Mouse (Mus musculus) MEL (cell line): ENCODE data around the gene AC124108.1. TPM values are rescaled to one million over a fixed set of nuclear protein-coding genes. Genes with fewer than 3 reads are reported as not detected.

Experiments used
- DNase-seq: peaks from one replicate; pipeline ENCODE4 v3.0.0; 2011; ENCODE audit warnings: low read depth, low spot score
- H3K27ac ChIP-seq: 2 replicates; pipeline ENCODE4 v1.5.1; 2012; ENCODE audit warnings: low read depth, mild to moderate bottlenecking, control low read depth, low read length, moderate library complexity; ENCODE audit not compliant: control insufficient read depth
- H3K27me3 ChIP-seq, 2 experiments: fragments of 150-350 bp in 1 of 2; sonication (generic) in 1 of 2; 2 replicates each; pipeline ENCODE4 v1.6.1; 2012; ENCODE audit warnings: low read length in 2 of 2, mild to moderate bottlenecking in 2 of 2, improper control_type of control experiment in 1 of 2, moderate library complexity in 1 of 2; ENCODE audit not compliant: insufficient read depth in 2 of 2, control insufficient read depth in 1 of 2
- H3K36me3 ChIP-seq, 2 experiments: 2 replicates each; pipeline ENCODE4 v1.6.1; 2012 to 2014; ENCODE audit warnings: low read length in 2 of 2, improper control_type of control experiment in 1 of 2, inconsistent platforms in 1 of 2, mild to moderate bottlenecking in 1 of 2; ENCODE audit not compliant: insufficient read depth in 2 of 2, control insufficient read depth in 1 of 2
- H3K4me1 ChIP-seq, 2 experiments: fragments of 150-350 bp in 1 of 2; sonication (generic) in 1 of 2; 2 replicates each; pipeline ENCODE4 v1.6.1; 2012; ENCODE audit warnings: low read length in 2 of 2, improper control_type of control experiment in 1 of 2, mild to moderate bottlenecking in 1 of 2; ENCODE audit not compliant: insufficient read depth in 2 of 2, control insufficient read depth in 1 of 2
- H3K4me3 ChIP-seq, 2 experiments: fragments of 150-350 bp in 1 of 2; sonication (generic) in 1 of 2; 2 replicates each; pipeline ENCODE4 v1.5.1; 2012; ENCODE audit warnings: low read depth in 2 of 2, low read length in 2 of 2, mild to moderate bottlenecking in 2 of 2, moderate library complexity in 2 of 2, control low read depth in 1 of 2, improper control_type of control experiment in 1 of 2; ENCODE audit not compliant: control insufficient read depth in 1 of 2, insufficient read depth in 1 of 2
- H3K79me2 ChIP-seq: 2 replicates; pipeline ENCODE4 v1.6.1; 2012; ENCODE audit warnings: mild to moderate bottlenecking, low read length, moderate library complexity; ENCODE audit not compliant: control insufficient read depth, poor library complexity, insufficient read depth
- H3K9ac ChIP-seq: 2 replicates; pipeline ENCODE4 v1.6.1; 2012; ENCODE audit warnings: low read depth, mild to moderate bottlenecking, control low read depth, low read length, moderate library complexity; ENCODE audit not compliant: control insufficient read depth, poor library complexity, severe bottlenecking
- H3K9me3 ChIP-seq: fragments of 150-350 bp; sonication (generic); replicated peaks from 2 replicates; pipeline ENCODE4 v1.6.1; 2012; ENCODE audit warnings: mild to moderate bottlenecking, low read length, improper control_type of control experiment, moderate library complexity; ENCODE audit not compliant: insufficient read depth
- BHLHE40 ChIP-seq: IDR thresholded peaks from 2 replicates; pipeline ENCODE4 v1.6.1; 2012; ENCODE audit warnings: low read depth, mild to moderate bottlenecking, inconsistent platforms, low read length, improper control_type of control experiment, borderline replicate concordance
- CHD1 ChIP-seq: IDR thresholded peaks from 2 replicates; pipeline ENCODE4 v1.6.1; 2012; ENCODE audit warnings: low read depth, mild to moderate bottlenecking, inconsistent platforms, low read length, improper control_type of control experiment
- CHD2 ChIP-seq: IDR thresholded peaks from 2 replicates; pipeline ENCODE4 v1.6.1; 2011; ENCODE audit warnings: low read length, improper control_type of control experiment
- E2F4 ChIP-seq: IDR thresholded peaks from 2 replicates; pipeline ENCODE4 v1.6.1; 2011; ENCODE audit warnings: low read depth, low read length, improper control_type of control experiment, borderline replicate concordance
- EP300 ChIP-seq, 2 experiments: IDR thresholded peaks; 2 replicates each; pipeline ENCODE4 v1.6.1; 2011; ENCODE audit warnings: improper control_type of control experiment in 2 of 2, low read length in 2 of 2, low read depth in 1 of 2, mild to moderate bottlenecking in 1 of 2
- ETS1 ChIP-seq: IDR thresholded peaks from 2 replicates; pipeline ENCODE4 v1.6.1; 2012; ENCODE audit warnings: low read depth, mild to moderate bottlenecking, inconsistent platforms, low read length, improper control_type of control experiment, moderate library complexity
- GABPA ChIP-seq: IDR thresholded peaks from 2 replicates; pipeline ENCODE4 v1.6.1; 2012; ENCODE audit warnings: low read depth, mild to moderate bottlenecking, inconsistent platforms, low read length, improper control_type of control experiment, moderate library complexity
- GATA1 ChIP-seq: IDR thresholded peaks from 2 replicates; pipeline ENCODE4 v1.6.1; 2011; ENCODE audit warnings: low read depth, low read length, improper control_type of control experiment
- HCFC1 ChIP-seq: IDR thresholded peaks from 2 replicates; pipeline ENCODE4 v1.6.1; 2012; ENCODE audit warnings: low read depth, mild to moderate bottlenecking, inconsistent platforms, low read length, improper control_type of control experiment, moderate library complexity
- JUND ChIP-seq: IDR thresholded peaks from 2 replicates; pipeline ENCODE4 v1.6.1; 2011; ENCODE audit warnings: low read depth, mild to moderate bottlenecking, improper control_type of control experiment, low read length
- KAT2A ChIP-seq: conservative IDR thresholded peaks from 2 replicates; pipeline ENCODE4 v1.6.1; 2012; ENCODE audit warnings: low read depth, low read length, improper control_type of control experiment, inconsistent platforms
- MAFK ChIP-seq: IDR thresholded peaks from 2 replicates; pipeline ENCODE4 v1.6.1; 2011; ENCODE audit warnings: low read depth, mild to moderate bottlenecking, low read length, improper control_type of control experiment, borderline replicate concordance
- MAX ChIP-seq: IDR thresholded peaks from 2 replicates; pipeline ENCODE4 v1.6.1; 2011; ENCODE audit warnings: low read length, improper control_type of control experiment
- MEF2A ChIP-seq: IDR thresholded peaks from 2 replicates; pipeline ENCODE4 v1.6.1; 2014; ENCODE audit warnings: low read depth, mild to moderate bottlenecking, inconsistent platforms, low read length, improper control_type of control experiment; ENCODE audit not compliant: poor library complexity, insufficient replicate concordance, severe bottlenecking; ENCODE audit errors: extremely low read depth
- NELFE ChIP-seq: IDR thresholded peaks from 2 replicates; pipeline ENCODE4 v1.6.1; 2011; ENCODE audit warnings: low read depth, low read length, improper control_type of control experiment
- SMC3 ChIP-seq: IDR thresholded peaks from 2 replicates; pipeline ENCODE4 v1.6.1; 2011; ENCODE audit warnings: low read depth, low read length, improper control_type of control experiment
- TAL1 ChIP-seq: IDR thresholded peaks from 2 replicates; pipeline ENCODE4 v1.6.1; 2012; ENCODE audit warnings: mild to moderate bottlenecking, inconsistent platforms, low read length, moderate library complexity, mixed read lengths
- TCF12 ChIP-seq: IDR thresholded peaks from 2 replicates; pipeline ENCODE4 v1.6.1; 2014; ENCODE audit warnings: low read depth, mild to moderate bottlenecking, inconsistent platforms, low read length, improper control_type of control experiment, moderate library complexity
- UBTF ChIP-seq: IDR thresholded peaks from 2 replicates; pipeline ENCODE4 v1.6.1; 2012; ENCODE audit warnings: low read depth, mild to moderate bottlenecking, inconsistent platforms, low read length, improper control_type of control experiment, moderate library complexity, borderline replicate concordance; ENCODE audit not compliant: insufficient read depth
- ZKSCAN1 ChIP-seq: IDR thresholded peaks from 2 replicates; pipeline ENCODE4 v1.6.1; 2012; ENCODE audit warnings: low read depth, mild to moderate bottlenecking, inconsistent platforms, low read length, improper control_type of control experiment, moderate library complexity
- ZNF384 ChIP-seq: IDR thresholded peaks from 2 replicates; pipeline ENCODE4 v1.6.1; 2012; ENCODE audit warnings: low read depth, mild to moderate bottlenecking, inconsistent platforms, low read length, improper control_type of control experiment
- polyA plus RNA-seq, 2 experiments: library from polyadenylated mRNA; stranded (reverse) in 1 of 2; unstranded in 1 of 2; fragments of >175 nt in 1 of 2; fragments of >200 nt in 1 of 2; gene quantifications; 2 replicates each; pipeline versions ENCODE4 v1.2.1 to v1.2.4; 2012; ENCODE audit warnings: low replicate concordance in 2 of 2, low read depth in 1 of 2; ENCODE audit not compliant: insufficient read length in 2 of 2, insufficient read depth in 1 of 2, missing spikeins in 1 of 2
- total RNA-seq: library from RNA; depleted of rRNA; stranded (reverse); fragments of 300-350 nt; gene quantifications from 2 replicates; pipeline ENCODE4 v1.2.3, GENCODE M21; 2012

The AC124108.1 gene
- total and polyA plus RNA-seq, 3 experiments: not detected

DNA sequence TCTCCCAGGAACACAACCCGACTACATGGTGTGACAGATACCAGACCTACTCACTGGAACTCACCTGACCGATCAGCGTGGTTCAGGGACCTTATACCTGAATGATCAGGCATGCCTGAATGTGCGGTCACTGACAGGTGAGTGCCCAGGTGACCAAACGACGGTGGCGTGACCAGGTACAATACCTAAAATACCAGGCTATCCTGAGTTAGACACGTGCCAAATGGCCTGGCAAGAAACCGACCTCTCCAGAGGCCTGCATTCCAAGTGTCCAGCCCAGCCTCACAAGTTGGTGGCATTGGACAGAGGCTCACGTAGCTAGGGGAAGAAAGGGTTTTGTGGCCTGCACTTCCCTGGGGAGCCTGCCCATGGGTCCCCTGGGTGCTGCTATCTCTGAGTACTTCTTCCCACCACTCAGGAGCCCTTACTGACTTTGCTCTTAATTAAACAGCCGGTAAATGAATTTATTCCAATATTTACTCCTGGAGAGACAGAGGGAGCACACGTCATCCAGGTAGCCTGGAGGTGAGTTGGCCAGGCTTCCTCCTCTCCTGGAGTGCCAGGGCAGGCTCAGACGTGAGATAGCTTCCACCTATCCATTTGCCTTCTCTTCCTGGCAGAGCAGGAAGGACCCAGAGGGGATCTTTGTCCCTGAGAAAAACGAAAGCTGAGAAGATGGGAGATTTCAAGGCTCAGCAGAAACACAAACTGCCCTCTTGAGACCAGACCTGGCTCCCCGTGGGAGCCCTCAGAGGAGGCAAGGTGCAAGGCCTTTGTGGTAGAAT lies 40.2 kb upstream of the AC124108.1 start:
- Histone ChIP-seq H3K9ac (no peak overlapping the region), H3K36me3 (no peaks in the 10 kb centered on the region; a peak in 1 of 4 replicates), H3K4me3 (no peak overlapping the region), H3K27ac (no peak overlapping the region), H3K79me2 (no peaks in the 10 kb centered on the region), H3K9me3 (no peaks in the 10 kb centered on the region), H3K4me1 (peaks cover 0 to 4% of the 10 kb centered on the region in 2 experiments; a peak in 1 of 4 replicates), H3K27me3 (no peaks in the 10 kb centered on the region; a peak in 1 of 4 replicates)
- DNase-seq: no peak
- TF ChIP-seq ZKSCAN1 (no peak), CHD2 (no peak), HCFC1 (no peak), GABPA (no peak), ZNF384 (no peak), E2F4 (no peak), SMC3 (no peak), KAT2A (no peak), BHLHE40 (no peak), TCF12 (no peak), NELFE (no peak), MAX (no peak), EP300 (IDR thresholded peaks at IDR 0.05; ENCODE audit: low read depth in 1 of 2, low read length in 2 of 2) (no peak), JUND (no peak), UBTF (no peak), MEF2A (no peak), TAL1 (no peak), CHD1 (no peak), MAFK (no peak)

DNA sequence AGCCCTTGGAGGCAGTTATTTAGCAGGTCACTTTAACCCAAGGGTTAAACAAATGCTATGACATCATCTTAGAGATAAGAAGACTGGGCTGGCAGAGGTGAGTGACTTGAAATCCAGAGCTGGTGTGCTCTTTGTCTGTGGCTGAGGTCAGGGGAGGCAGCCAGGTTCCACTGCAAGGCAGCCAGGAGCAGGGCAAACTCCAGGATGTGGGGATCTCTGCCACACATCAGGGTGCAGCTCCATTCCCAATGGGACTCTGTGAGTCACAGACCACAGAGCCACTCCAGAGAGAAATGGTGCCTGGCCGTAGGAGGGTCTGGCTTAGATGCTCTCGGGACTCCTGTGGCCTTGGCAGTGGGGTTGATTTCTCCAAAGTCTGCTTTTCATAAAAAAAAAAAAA lies 39.3 kb upstream of the AC124108.1 start:
- Histone ChIP-seq H3K4me1 (peaks cover 0 to 4% of the 10 kb centered on the region in 2 experiments; a peak in 1 of 4 replicates), H3K9me3 (no peaks in the 10 kb centered on the region), H3K27ac (no peak overlapping the region), H3K27me3 (no peaks in the 10 kb centered on the region; a peak in 1 of 4 replicates), H3K79me2 (no peaks in the 10 kb centered on the region), H3K9ac (no peak overlapping the region), H3K4me3 (no peak overlapping the region), H3K36me3 (no peaks in the 10 kb centered on the region; a peak in 2 of 4 replicates)
- no peak for DNase-seq
- 0 out of 2 replicates have a peak, but pooled peaks have one; percentile 20 for TF ChIP-seq GATA1
- TF ChIP-seq ETS1: no peak
